8 mouse cellular contexts compared by ENCODE assay signal in genomic region chr14:24983279-24983678, GRCm38 (mm10).
DNase-seq lines count a peak whose midpoint lies in the region; ATAC-seq and TF ChIP-seq lines count a peak whose summit lies in the region.
"Had no signal": no experiment of that assay in that cellular context is flagged by ENCODE, and none has a peak within 500 bp of the region (broad histone marks: within the 10 kb centered on the region; RNA-seq: fewer than 3 reads in every experiment).

No protein-coding gene starts in this region.

- no peak overlapping the region for H3K4me3 ChIP-seq in kidney, postnatal 0 days (replicated peaks; ENCODE audit: low read depth, low read length)
- H3K4me3 ChIP-seq in kidney, embryonic 15.5 days (replicated peaks): no peak overlapping the region
- no peak overlapping the region for H3K4me3 ChIP-seq in MEL (ENCODE audit: control insufficient read depth in 1 of 2, insufficient read depth in 1 of 2, low read depth in 2 of 2, low read length in 2 of 2)

- no peak overlapping the region for H3K4me2 ChIP-seq in kidney, postnatal 0 days (ENCODE audit: low read length)
- no peak overlapping the region for H3K4me2 ChIP-seq in kidney, embryonic 15.5 days
- H3K4me2 ChIP-seq: hindbrain, embryonic 14.5 days had no signal

- intact Hi-C loops in left cerebral cortex, postnatal 36 days (cut with DNase I): no loop called here

- TF ChIP-seq EP300 in MEL (IDR thresholded peaks at IDR 0.05; ENCODE audit: low read depth in 1 of 2, low read length in 2 of 2): no peak

- no peak overlapping the region for H3K9ac ChIP-seq in kidney, postnatal 0 days (ENCODE audit: low read depth, low read length)
- H3K9ac ChIP-seq in kidney, embryonic 15.5 days: no peak overlapping the region
- no peak overlapping the region for H3K9ac ChIP-seq in MEL (ENCODE audit: control insufficient read depth, low read depth, low read length, poor library complexity, severe bottlenecking)
- H3K9ac ChIP-seq: hindbrain, embryonic 14.5 days had no signal

- no peaks in the 10 kb centered on the region for H3K27me3 ChIP-seq in kidney, postnatal 0 days (ENCODE audit: insufficient read depth, low read length)
- no peaks in the 10 kb centered on the region for H3K27me3 ChIP-seq in kidney, embryonic 15.5 days
- no peaks in the 10 kb centered on the region for H3K27me3 ChIP-seq in MEL (ENCODE audit: control insufficient read depth in 1 of 2, insufficient read depth in 2 of 2, low read length in 2 of 2)
- no peaks in the 10 kb centered on the region for H3K27me3 ChIP-seq in splenic B cell, adult 2 months (ENCODE audit: control insufficient read depth, insufficient read depth, low read length, poor library complexity, severe bottlenecking)

- no peak overlapping the region for H3K27ac ChIP-seq in kidney, postnatal 0 days
- no peak overlapping the region for H3K27ac ChIP-seq in kidney, embryonic 15.5 days
- H3K27ac ChIP-seq in MEL (ENCODE audit: control insufficient read depth, low read depth, low read length): no peak overlapping the region

- 0 out of 2 replicates have a peak, but pooled peaks cover 4% of the 10 kb centered on the region for H3K4me1 ChIP-seq in kidney, postnatal 0 days (replicated peaks; ENCODE audit: insufficient read depth, low read length)
- H3K4me1 ChIP-seq in kidney, embryonic 15.5 days: peaks cover 21% of the 10 kb centered on the region
- no peaks in the 10 kb centered on the region for H3K4me1 ChIP-seq in MEL (ENCODE audit: control insufficient read depth in 1 of 2, insufficient read depth in 2 of 2, low read length in 2 of 2)

- peak; percentile 49 for TF ChIP-seq RAD21 in MEL (IDR thresholded peaks at IDR 0.05; ENCODE audit: low read depth, low read length)

- H3K9me3 ChIP-seq in kidney, postnatal 0 days (replicated peaks; ENCODE audit: low read length): no peaks in the 10 kb centered on the region
- no peaks in the 10 kb centered on the region for H3K9me3 ChIP-seq in kidney, embryonic 15.5 days (replicated peaks)
- no peaks in the 10 kb centered on the region for H3K9me3 ChIP-seq in MEL (replicated peaks; ENCODE audit: insufficient read depth, low read length)

- no peak for DNase-seq in kidney, postnatal 0 days (ENCODE audit: low spot score)
- DNase-seq in MEL (ENCODE audit: low read depth, low spot score): peak; percentile 41
- peak; percentile 61 for DNase-seq in embryo, embryonic 10.5 days (ENCODE audit: low spot score)
- DNase-seq in splenic B cell, adult 2 months (ENCODE audit: low read depth, low spot score): peak; percentile 40
- DNase-seq in left cerebral cortex, postnatal 36 days (ENCODE audit: low spot score in 2 of 2): no peak

- peak; percentile 62 for TF ChIP-seq CTCF in kidney, postnatal 0 days (IDR thresholded peaks at IDR 0.05; ENCODE audit: low read depth)
- peak; percentile 47 to 54 (median 48); a peak in 5 of 6 replicates for TF ChIP-seq CTCF in MEL (IDR thresholded peaks at IDR 0.05 in 2 of 3, conservative IDR thresholded peaks at IDR 0.05 in 1 of 3; ENCODE audit: control insufficient read depth in 1 of 3, insufficient read depth in 1 of 3, low read depth in 2 of 3, low read length in 3 of 3, poor library complexity in 1 of 3, severe bottlenecking in 1 of 3)

- TF ChIP-seq POLR2A in MEL (IDR thresholded peaks at IDR 0.05; ENCODE audit: control insufficient read depth in 1 of 2, insufficient read depth in 1 of 2, low read depth in 1 of 2, low read length in 2 of 2, poor library complexity in 1 of 2): no peak

- H3K36me3 ChIP-seq in kidney, postnatal 0 days (ENCODE audit: insufficient read depth, low read length): no peaks in the 10 kb centered on the region
- H3K36me3 ChIP-seq in kidney, embryonic 15.5 days: no peaks in the 10 kb centered on the region
- no peaks in the 10 kb centered on the region for H3K36me3 ChIP-seq in MEL (ENCODE audit: control insufficient read depth in 1 of 2, insufficient read depth in 2 of 2, low read length in 2 of 2)
- H3K36me3 ChIP-seq in splenic B cell, adult 2 months (ENCODE audit: control insufficient read depth, insufficient read depth, low read length, poor library complexity, severe bottlenecking): no peaks in the 10 kb centered on the region

- ATAC-seq in kidney, postnatal 0 days (replicated peaks; ENCODE audit: low FRiP score, low read depth): no peak
- no peak for ATAC-seq in kidney, embryonic 15.5 days (replicated peaks; ENCODE audit: low FRiP score)
- ATAC-seq in megakaryocyte-erythroid progenitor cell, adult 5-6 weeks (replicated peaks; ENCODE audit: low FRiP score, low TSS enrichment, poor library complexity, severe bottlenecking): no peak

- H3K79me2 ChIP-seq in MEL (ENCODE audit: control insufficient read depth, insufficient read depth, low read length, poor library complexity): no peaks in the 10 kb centered on the region

TF ChIP-seq in MEL, 35 proteins besides CTCF, POLR2A, EP300 and RAD21:
- TF ChIP-seq SMC3 (IDR thresholded peaks at IDR 0.05; ENCODE audit: low read depth, low read length): peak; percentile 47
- no peak for TF ChIP-seq POLR2AphosphoS5 (IDR thresholded peaks at IDR 0.05; ENCODE audit: borderline replicate concordance, low read depth, low read length)
- peak; percentile 19; the same call in 1 of the 2 replicates for TF ChIP-seq ZC3H11A (IDR thresholded peaks at IDR 0.05; ENCODE audit: low read depth, low read length)
TF ChIP-seq in MEL: peak in this region for 2.

Comparison
In these comparisons a context has a peak if more than half of its experiments do, and no peak if none do; other contexts are left out.
1. DNase-seq: peak in MEL (single experiment), embryo, embryonic 10.5 days (single experiment) and splenic B cell, adult 2 months (single experiment); none in kidney, postnatal 0 days (single experiment) and left cerebral cortex, postnatal 36 days (0 of 2).